Mouse (Mus musculus) liver, embryonic 16.5 days (tissue): Measurements from ENCODE around the gene Calcr. TPM values are rescaled to one million over a fixed set of nuclear protein-coding genes. Genes with fewer than 3 reads are reported as not detected.
"Not testable (repeated sequence)": the region's sequence is repeated elsewhere in the genome, so short reads cannot be mapped to it uniquely, and the experiment has no call there.

Experiments used
- ATAC-seq: fragments of 200-750 bp; cut with Nextera tagmentation; 2 replicates; pipeline ENCODE4 v1.8.0; 2017; ENCODE audit warnings: low read depth, mild to moderate bottlenecking, moderate number of reproducible peaks, moderate library complexity
- H3K27ac ChIP-seq: fragments of 300-500 bp; sonication (generic); 2 replicates; pipeline ENCODE4 v1.5.1; 2014; ENCODE audit warnings: mild to moderate bottlenecking, low read length
- H3K27me3 ChIP-seq: fragments of 300-500 bp; sonication (generic); 2 replicates; pipeline ENCODE4 v1.6.1; 2014; ENCODE audit warnings: low read depth, low read length, mixed read lengths; ENCODE audit not compliant: control insufficient read depth, insufficient read depth
- H3K36me3 ChIP-seq: fragments of 300-500 bp; sonication (generic); 2 replicates; pipeline ENCODE4 v1.6.1; 2014; ENCODE audit warnings: mild to moderate bottlenecking; ENCODE audit not compliant: control insufficient read depth, insufficient read depth
- H3K4me1 ChIP-seq: fragments of 300-500 bp; sonication (generic); 2 replicates; pipeline ENCODE4 v1.6.1; 2014; ENCODE audit warnings: low read depth, low read length, mixed read lengths; ENCODE audit not compliant: control insufficient read depth
- H3K4me2 ChIP-seq: fragments of 300-500 bp; sonication (generic); 2 replicates; pipeline ENCODE4 v1.6.1; 2014; ENCODE audit warnings: low read depth, low read length, mixed read lengths
- H3K4me3 ChIP-seq: fragments of 300-500 bp; sonication (generic); 2 replicates; pipeline ENCODE4 v1.5.1; 2014; ENCODE audit warnings: low read depth, mild to moderate bottlenecking, low read length
- H3K9ac ChIP-seq: fragments of 300-500 bp; sonication (generic); 2 replicates; pipeline ENCODE4 v1.6.1; 2014; ENCODE audit warnings: low read depth, low read length
- H3K9me3 ChIP-seq: fragments of 300-500 bp; sonication (generic); replicated peaks from 2 replicates; pipeline ENCODE4 v1.6.1; 2016; ENCODE audit warnings: low read length; ENCODE audit not compliant: control insufficient read depth
- WGBS: fragments of 180-500 bp; shearing (Covaris S2); extraction: QIAGEN DNeasy Blood & Tissue Kit; methylation state at CpG from one replicate; pipeline ENCODE4 v1.1.7; 2014; ENCODE audit not compliant: insufficient replicate concordance; 5-methylcytosine and 5-hydroxymethylcytosine counted together
- microRNA counts: library from miRNA; unstranded; fragments of <30 nt; microRNA quantifications from one replicate; lab custom pipeline; 2016
- microRNA-seq: library from miRNA; unstranded; fragments of <30 nt; microRNA quantifications from one replicate; pipeline ENCODE4, GENCODE M21; 2016
- polyA plus RNA-seq: library from polyadenylated mRNA; unstranded; fragments of >200 nt; fragmentation: Nextera tagmentation; extraction: Ambion mirVana; gene quantifications from 2 replicates; pipeline ENCODE4 v1.2.1, GENCODE M21; 2015

Gene Calcr
- polyA plus RNA-seq, 1 experiment from 2014 or later = 0.04 TPM

DNA sequence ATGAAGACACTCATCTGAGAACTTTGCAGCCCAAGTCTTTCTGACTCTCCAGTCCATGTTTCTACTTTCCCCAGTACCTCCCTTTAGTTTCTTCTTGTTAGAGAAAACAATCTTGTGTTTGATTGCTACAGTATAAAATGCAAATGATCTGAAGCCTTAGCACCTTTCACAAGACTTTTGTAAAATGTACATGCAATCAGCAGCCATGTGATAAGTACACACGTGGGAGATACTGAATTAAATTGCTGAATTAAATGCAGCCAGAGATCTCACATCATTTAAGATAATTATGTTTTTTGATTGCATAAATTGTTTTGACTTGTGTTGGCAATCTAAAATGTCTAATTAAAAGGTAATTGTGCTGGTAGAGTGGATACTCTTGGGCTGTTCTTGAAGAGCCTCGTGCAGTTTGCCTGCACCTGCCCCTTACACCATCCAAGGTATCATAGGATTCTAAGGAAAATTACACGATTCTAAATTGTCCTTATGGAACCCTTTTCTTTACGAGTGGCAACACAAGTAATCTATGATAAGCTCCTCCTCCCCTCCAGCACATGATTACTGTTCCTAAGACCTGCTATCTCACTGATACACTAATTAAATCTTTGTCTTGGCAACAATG lies 34.2 kb downstream of the Calcr start:
- no peak overlapping the region for H3K4me2 ChIP-seq
- no peaks in the 10 kb centered on the region for H3K36me3 ChIP-seq
- WGBS = 40% methylated on average over 4 of the region's 4 CpGs
- no peak overlapping the region for H3K4me3 ChIP-seq
- H3K4me1 ChIP-seq = no peaks in the 10 kb centered on the region
- H3K27me3 ChIP-seq = no peaks in the 10 kb centered on the region
- no peak overlapping the region for H3K9ac ChIP-seq
- no peaks in the 10 kb centered on the region for H3K9me3 ChIP-seq
- ATAC-seq = no peak
- H3K27ac ChIP-seq = no peak overlapping the region

DNA sequence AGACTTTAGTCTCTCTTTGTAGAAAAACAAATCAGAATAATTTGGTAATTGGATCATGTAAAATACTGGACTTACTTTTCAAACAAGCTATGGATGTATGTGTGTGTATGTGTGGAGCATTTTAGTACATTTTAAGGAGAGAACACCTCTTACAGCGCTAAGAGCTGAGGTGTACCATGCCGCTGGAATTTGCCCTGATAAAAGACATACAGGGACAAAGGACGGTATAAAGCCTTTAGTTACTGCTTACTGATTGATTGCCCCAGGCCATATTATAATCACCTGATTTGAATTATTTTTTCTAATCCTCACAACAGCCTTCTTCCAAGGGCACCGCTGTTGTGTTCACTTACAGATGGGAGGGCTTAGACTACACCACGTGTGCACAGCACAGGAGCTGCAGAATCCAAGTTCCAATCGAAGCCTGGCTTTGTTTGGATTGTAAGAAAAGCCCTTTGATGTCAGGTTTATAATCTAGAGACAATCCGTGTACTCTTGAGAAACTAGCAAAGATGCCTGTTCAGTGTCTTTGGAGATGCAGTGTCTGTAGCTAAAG lies 76.3 kb downstream of the Calcr start:
- H3K9ac ChIP-seq = no peak overlapping the region
- H3K36me3 ChIP-seq = no peaks in the 10 kb centered on the region
- no peak for ATAC-seq
- no peak overlapping the region for H3K27ac ChIP-seq
- H3K4me3 ChIP-seq = no peak overlapping the region
- 71% methylated on average over 7 of the region's 7 CpGs for WGBS
- H3K4me2 ChIP-seq = no peak overlapping the region
- no peaks in the 10 kb centered on the region for H3K27me3 ChIP-seq
- no peaks in the 10 kb centered on the region for H3K9me3 ChIP-seq
- H3K4me1 ChIP-seq = no peaks in the 10 kb centered on the region

- not testable (repeated sequence) for H3K9ac ChIP-seq, H3K27ac ChIP-seq, H3K4me1 ChIP-seq, H3K9me3 ChIP-seq, H3K4me2 ChIP-seq, H3K4me3 ChIP-seq, H3K27me3 ChIP-seq, H3K36me3 ChIP-seq, ATAC-seq
- 46% methylated on average over 2 of the region's 2 CpGs for WGBS
Measured at GRCm38 (mm10) chr6:3678286-3678685, 86.2 kb downstream of the Calcr start.

DNA sequence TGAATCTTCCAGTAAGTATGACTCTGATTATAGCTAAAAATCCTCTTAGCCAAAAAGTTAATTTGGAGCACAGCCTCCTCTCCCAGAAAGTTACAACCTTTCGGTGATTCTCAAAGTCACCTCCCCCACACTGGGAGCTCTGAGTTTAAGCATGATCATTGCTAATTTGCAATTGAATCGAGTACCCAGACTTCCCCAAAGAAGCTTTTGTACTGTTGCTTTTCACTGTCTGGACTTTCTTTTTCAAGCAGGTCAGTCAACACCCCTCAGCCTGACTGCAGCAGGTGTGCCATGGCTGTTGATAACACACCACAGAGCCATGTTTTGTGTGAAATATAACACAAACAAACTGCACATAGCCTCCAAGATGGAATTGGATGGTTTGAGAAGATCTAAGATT lies 86.7 kb downstream of the Calcr start:
- no peak overlapping the region for H3K4me3 ChIP-seq
- WGBS = 57% methylated on average over 2 of the region's 2 CpGs
- H3K36me3 ChIP-seq = no peaks in the 10 kb centered on the region
- no peak for ATAC-seq
- H3K27ac ChIP-seq = no peak overlapping the region
- H3K9ac ChIP-seq = no peak overlapping the region
- H3K4me2 ChIP-seq = no peak overlapping the region
- H3K27me3 ChIP-seq = no peaks in the 10 kb centered on the region
- no peaks in the 10 kb centered on the region for H3K9me3 ChIP-seq
- no peaks in the 10 kb centered on the region for H3K4me1 ChIP-seq

DNA sequence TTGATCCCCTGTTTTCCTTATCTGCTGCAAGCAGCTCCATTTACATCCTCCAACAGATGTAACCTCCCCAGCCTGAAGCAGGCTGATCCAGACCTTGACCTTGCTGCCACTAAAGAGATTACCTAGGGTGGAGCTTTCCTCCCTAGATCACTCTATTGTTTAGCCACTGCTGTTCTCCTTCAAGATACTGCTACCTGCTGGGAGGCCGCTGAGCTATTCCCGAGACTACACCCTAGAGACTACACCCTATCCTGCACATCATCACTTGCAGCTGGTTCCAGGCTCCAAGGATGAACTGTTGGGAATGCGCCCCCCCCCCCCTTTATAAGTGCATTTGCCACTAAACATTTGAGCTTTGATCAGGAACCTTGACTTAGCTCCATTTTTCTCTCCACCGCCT lies 92.6 kb downstream of the Calcr start:
- not testable (repeated sequence) for H3K27ac ChIP-seq, H3K4me1 ChIP-seq, H3K9ac ChIP-seq, ATAC-seq, H3K4me2 ChIP-seq, H3K27me3 ChIP-seq, H3K4me3 ChIP-seq, H3K36me3 ChIP-seq, H3K9me3 ChIP-seq
- WGBS = 72% methylated on average over 4 of the region's 4 CpGs

GRCm38 (mm10) chr6:3664147-3664716 lies 100.3 kb downstream of the Calcr start:
- 60% methylated on average over 10 of the region's 10 CpGs for WGBS
- Histone ChIP-seq H3K36me3 (no peaks in the 10 kb centered on the region), H3K4me2 (no peak overlapping the region), H3K9me3 (no peaks in the 10 kb centered on the region), H3K27ac (no peak overlapping the region), H3K4me1 (no peaks in the 10 kb centered on the region), H3K4me3 (no peak overlapping the region), H3K9ac (no peak overlapping the region), H3K27me3 (no peaks in the 10 kb centered on the region)
- ATAC-seq = no peak

- Histone ChIP-seq H3K4me3 (no peak overlapping the region), H3K27ac (no peak overlapping the region), H3K9ac (no peak overlapping the region), H3K4me2 (no peak overlapping the region), H3K27me3 (no peaks in the 10 kb centered on the region), H3K36me3 (no peaks in the 10 kb centered on the region), H3K9me3 (no peaks in the 10 kb centered on the region), H3K4me1 (no peaks in the 10 kb centered on the region)
- no peak for ATAC-seq
- WGBS = 76% methylated on average over 4 of the region's 4 CpGs
Measured at GRCm38 (mm10) chr6:3658405-3658804, 106.1 kb downstream of the Calcr start.

MicroRNAs encoded within 50 kb of the gene (microRNA counts, 519-probe panel; counts per million panel counts)
- 931 counts per million, percentile 4 among the panel's probes with 10 or more counts for microRNA mmu-miR-489 (lab: Ali Mortazavi, UCI)
- 1,437 counts per million, percentile 11 among the panel's probes with 10 or more counts for microRNA mmu-miR-653 (lab: Ali Mortazavi, UCI)

Small RNA genes lying within 50 kb of the gene (microRNA-seq; reads per million reads assigned to microRNA genes)
- gene Mir489 = not detected
- not detected for gene Mir653

Other genes with a start within 250 kb of the Calcr start
- 26.2 and 27.9 TPM in 2 replicates for gene Tfpi2, start 224.2 kb upstream of the Calcr start, polyA plus RNA-seq
- 0.11 TPM in 1 of 2 replicates, not detected in the other for gene Gngt1, start 229.1 kb upstream of the Calcr start, polyA plus RNA-seq
- gene Gng11, start 239.2 kb upstream of the Calcr start, polyA plus RNA-seq = 29.6 and 31.0 TPM in 2 replicates